Mouse (Mus musculus): ENCODE results near the gene Nfia. TPM values are rescaled to one million over a fixed set of nuclear protein-coding genes. Genes with fewer than 3 reads are reported as not detected.

The Nfia gene
- polyA plus RNA-seq, 1 experiment from 2014 or later: 40.5 TPM

- peak; percentile 35 for ATAC-seq
- TF ChIP-seq CTCF (IDR thresholded peaks at IDR 0.05): no peak
- POLR2A ChIA-PET: no interaction called here
- no peak for DNase-seq (ENCODE audit: low read depth, low spot score)
- CTCF ChIA-PET: no interaction called here
- in situ Hi-C loops (cut with MboI; ENCODE audit: low pct_unique_long_range_greater_than_20kb): no loop called here
- no peaks in the 10 kb centered on the region for H3K27me3 ChIP-seq
These were observed 167.0 kb downstream of the Nfia start for GRCm38 (mm10) chr4:97939492-97939891.

GRCm38 (mm10) chr4:97939920-97940520 is 167.5 kb downstream of the Nfia start:
- POLR2A ChIA-PET: no interaction called here
- H3K27me3 ChIP-seq: no peaks in the 10 kb centered on the region
- CTCF ChIA-PET: interaction anchor here (1.6 kb wide), 1 partner anchor 15 kb away, joined by 5 read pairs; no protein-coding TSS in a partner anchor
- DNase-seq (ENCODE audit: low read depth, low spot score): no peak
- in situ Hi-C loops (cut with MboI; ENCODE audit: low pct_unique_long_range_greater_than_20kb): no loop called here
- no peak for TF ChIP-seq CTCF (IDR thresholded peaks at IDR 0.05)
- ATAC-seq: no peak

GRCm38 (mm10) chr4:97941616-97942015 is 169.1 kb downstream of the Nfia start:
- in situ Hi-C loops (cut with MboI; ENCODE audit: low pct_unique_long_range_greater_than_20kb): no loop called here
- DNase-seq (ENCODE audit: low read depth, low spot score) (no peak), ATAC-seq (no peak)
- no peak for TF ChIP-seq CTCF (IDR thresholded peaks at IDR 0.05)
- CTCF ChIA-PET: no interaction called here
- H3K27me3 ChIP-seq: no peaks in the 10 kb centered on the region
- POLR2A ChIA-PET: no interaction called here

GRCm38 (mm10) chr4:97944309-97944708 is 171.8 kb downstream of the Nfia start:
- no peak for TF ChIP-seq CTCF (IDR thresholded peaks at IDR 0.05)
- no peak for DNase-seq (ENCODE audit: low read depth, low spot score)
- in situ Hi-C loops (cut with MboI; ENCODE audit: low pct_unique_long_range_greater_than_20kb): no loop called here
- CTCF ChIA-PET: no interaction called here
- H3K27me3 ChIP-seq: no peaks in the 10 kb centered on the region
- no peak for ATAC-seq
- POLR2A ChIA-PET: no interaction called here

- TF ChIP-seq CTCF (IDR thresholded peaks at IDR 0.05): no peak
- ATAC-seq: no peak
- POLR2A ChIA-PET: no interaction called here
- in situ Hi-C loops (cut with MboI; ENCODE audit: low pct_unique_long_range_greater_than_20kb): no loop called here
- H3K27me3 ChIP-seq: no peaks in the 10 kb centered on the region
- CTCF ChIA-PET: no interaction called here
- DNase-seq (ENCODE audit: low read depth, low spot score): no peak
These were observed 174.9 kb downstream of the Nfia start for GRCm38 (mm10) chr4:97947484-97947883.

- no peak for DNase-seq (ENCODE audit: low read depth, low spot score)
These were observed 175.7 kb downstream of the Nfia start for GRCm38 (mm10) chr4:97948250-97948649.

GRCm38 (mm10) chr4:97950341-97951071 is 178.0 kb downstream of the Nfia start:
- ATAC-seq (no peak), DNase-seq (ENCODE audit: low read depth, low spot score) (no peak)
- POLR2A ChIA-PET: no interaction called here
- no peak for TF ChIP-seq CTCF (IDR thresholded peaks at IDR 0.05)
- CTCF ChIA-PET: no interaction called here
- in situ Hi-C loops (cut with MboI; ENCODE audit: low pct_unique_long_range_greater_than_20kb): no loop called here
- no peaks in the 10 kb centered on the region for H3K27me3 ChIP-seq

More at GRCm38 (mm10) chr4:97948250-97948649, 175.7 kb downstream of the Nfia start:
- H3K27me3 ChIP-seq: no peaks in the 10 kb centered on the region
- ChIA-PET POLR2A (no interaction called here), CTCF (no interaction called here)
- ATAC-seq: no peak
- no peak for TF ChIP-seq CTCF (IDR thresholded peaks at IDR 0.05)
- in situ Hi-C loops (cut with MboI; ENCODE audit: low pct_unique_long_range_greater_than_20kb): no loop called here

GRCm38 (mm10) chr4:97953886-97954285 is 181.4 kb downstream of the Nfia start:
- TF ChIP-seq CTCF (IDR thresholded peaks at IDR 0.05): no peak
- CTCF ChIA-PET: no interaction called here
- no peaks in the 10 kb centered on the region for H3K27me3 ChIP-seq
- in situ Hi-C loops (cut with MboI; ENCODE audit: low pct_unique_long_range_greater_than_20kb): no loop called here
- no peak for ATAC-seq
- DNase-seq (ENCODE audit: low read depth, low spot score): no peak
- POLR2A ChIA-PET: no interaction called here

GRCm38 (mm10) chr4:97958121-97958520 is 185.6 kb downstream of the Nfia start:
- H3K27me3 ChIP-seq: no peaks in the 10 kb centered on the region
- ChIA-PET CTCF (interaction anchor here (1.1 kb wide), 1 partner anchor 18 kb away, joined by 3 read pairs; no protein-coding TSS in a partner anchor), POLR2A (interaction anchor here (0.5 to 0.8 kb wide), 2 partner anchors 50 to 82 kb away, joined by 3 read pairs; no protein-coding TSS in a partner anchor)
- TF ChIP-seq CTCF (IDR thresholded peaks at IDR 0.05): no peak
- no peak for DNase-seq (ENCODE audit: low read depth, low spot score)
- in situ Hi-C loops (cut with MboI; ENCODE audit: low pct_unique_long_range_greater_than_20kb): no loop called here
- no peak for ATAC-seq

- H3K27me3 ChIP-seq: no peaks in the 10 kb centered on the region
- CTCF ChIA-PET: no interaction called here
- in situ Hi-C loops (cut with MboI; ENCODE audit: low pct_unique_long_range_greater_than_20kb): no loop called here
These were observed 190.3 kb downstream of the Nfia start for GRCm38 (mm10) chr4:97962856-97963255.

GRCm38 (mm10) chr4:97963951-97964350 is 191.4 kb downstream of the Nfia start:
- ChIA-PET POLR2A (no interaction called here), CTCF (interaction anchor here (1.1 kb wide), 1 partner anchor 18 kb away, joined by 3 read pairs; no protein-coding TSS in a partner anchor)
- ATAC-seq (no peak), DNase-seq (ENCODE audit: low read depth, low spot score) (no peak)
- no peak for TF ChIP-seq CTCF (IDR thresholded peaks at IDR 0.05)
- in situ Hi-C loops (cut with MboI; ENCODE audit: low pct_unique_long_range_greater_than_20kb): no loop called here
- H3K27me3 ChIP-seq: no peaks in the 10 kb centered on the region

More at GRCm38 (mm10) chr4:97962856-97963255, 190.3 kb downstream of the Nfia start:
- POLR2A ChIA-PET: no interaction called here
- no peak for DNase-seq (ENCODE audit: low read depth, low spot score)
- no peak for TF ChIP-seq CTCF (IDR thresholded peaks at IDR 0.05)
- no peak for ATAC-seq
